Mouse (Mus musculus) stomach, postnatal 0 days (tissue): ENCODE data around the gene Heatr9.

Experiments used
- CTCF ChIP-seq: IDR thresholded peaks from 2 replicates; pipeline ENCODE4 v1.5.1; 2016; ENCODE audit warnings: antibody characterized with exemption, low read depth, mild to moderate bottlenecking, moderate library complexity
- EP300 ChIP-seq: optimal IDR thresholded peaks from 2 replicates; pipeline ENCODE3; 2016; ENCODE audit warnings: antibody characterized with exemption

GRCm38 (mm10) chr11:83540931-83541330 is 19.0 kb upstream of the Heatr9 start:
- no peak for TF ChIP-seq EP300
- TF ChIP-seq CTCF, result no peak
